Mouse (Mus musculus): ENCODE measurements at regions not wholly inside any gene's neighbourhood (a gene's known extent, or its start where the extent isn't known, plus 50 kb on each side); places are given as distances from the start of the nearest gene placed in this dataset.

DNA sequence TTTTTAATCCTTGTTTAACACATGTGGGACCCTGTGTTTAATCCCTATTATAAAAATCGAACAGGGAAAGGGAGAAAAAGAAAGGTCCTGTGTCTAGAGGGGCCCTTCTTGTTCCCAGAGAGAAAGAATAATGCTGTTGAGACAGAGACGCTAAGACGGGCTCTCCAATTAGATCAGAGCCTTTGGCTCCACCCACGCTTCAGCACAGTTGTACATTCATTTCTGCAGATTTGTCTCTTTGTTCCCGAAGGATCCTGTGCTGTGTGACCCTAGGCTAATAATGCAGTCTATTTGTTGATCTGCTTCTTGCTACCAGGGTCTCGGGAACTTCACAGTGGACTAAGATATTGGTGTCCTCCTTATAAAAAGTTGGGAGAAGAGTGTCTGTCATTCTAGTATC is 92.0 kb downstream of the Cdc5l start:
- Histone ChIP-seq H3K4me1 (replicated peaks; ENCODE audit: control insufficient read depth, insufficient read depth, low read length) (no peaks in the 10 kb centered on the region), H3K9me3 (ENCODE audit: control insufficient read depth, low read length) (no peaks in the 10 kb centered on the region), H3K4me3 (ENCODE audit: low read depth, low read length) (no peak overlapping the region), H3K9ac (ENCODE audit: low read depth, low read length) (no peak overlapping the region), H3K27me3 (replicated peaks; ENCODE audit: control insufficient read depth, insufficient read depth, low read length) (0 out of 2 replicates have a peak, but pooled peaks cover 4% of the 10 kb centered on the region), H3K36me3 (ENCODE audit: control insufficient read depth, insufficient read depth, low read length) (no peaks in the 10 kb centered on the region), H3K27ac (ENCODE audit: low read depth, low read length) (no peak overlapping the region), H3K4me2 (no peak overlapping the region)
- DNase-seq (ENCODE audit: low spot score) (no peak), ATAC-seq (replicated peaks; ENCODE audit: low FRiP score) (no peak)
- WGBS, result 78% methylated on average over 6 of the region's 6 CpGs

DNA sequence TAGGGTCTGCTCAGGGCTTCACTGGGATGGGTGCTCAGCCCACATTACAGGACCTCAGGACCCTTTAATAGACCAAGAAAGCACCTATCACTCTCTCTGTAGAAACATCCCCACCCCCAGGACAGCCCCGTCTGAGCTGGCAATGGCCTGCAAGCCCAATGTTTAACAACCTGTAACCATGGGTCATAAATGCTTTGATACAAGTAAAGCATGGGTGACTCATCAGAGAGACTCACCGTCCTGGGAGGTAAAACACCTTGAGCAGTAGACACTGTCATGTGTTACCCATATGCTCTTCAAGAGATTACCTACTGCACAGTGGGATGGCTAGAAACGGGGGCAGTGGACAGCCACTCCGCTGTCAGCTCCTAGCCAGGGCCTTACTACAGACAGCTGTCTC is 92.7 kb downstream of the Cdc5l start:
- Histone ChIP-seq H3K27me3 (replicated peaks; ENCODE audit: control insufficient read depth, insufficient read depth, low read length) (0 out of 2 replicates have a peak, but pooled peaks cover 4% of the 10 kb centered on the region), H3K9me3 (ENCODE audit: control insufficient read depth, low read length) (no peaks in the 10 kb centered on the region), H3K36me3 (ENCODE audit: control insufficient read depth, insufficient read depth, low read length) (no peaks in the 10 kb centered on the region), H3K4me2 (no peak overlapping the region), H3K27ac (ENCODE audit: low read depth, low read length) (no peak overlapping the region), H3K4me3 (ENCODE audit: low read depth, low read length) (no peak overlapping the region), H3K9ac (ENCODE audit: low read depth, low read length) (no peak overlapping the region), H3K4me1 (replicated peaks; ENCODE audit: control insufficient read depth, insufficient read depth, low read length) (no peaks in the 10 kb centered on the region)
- ATAC-seq (replicated peaks; ENCODE audit: low FRiP score) (no peak), DNase-seq (ENCODE audit: low spot score) (no peak)
- WGBS, result 82% methylated on average over 4 of the region's 4 CpGs

DNA sequence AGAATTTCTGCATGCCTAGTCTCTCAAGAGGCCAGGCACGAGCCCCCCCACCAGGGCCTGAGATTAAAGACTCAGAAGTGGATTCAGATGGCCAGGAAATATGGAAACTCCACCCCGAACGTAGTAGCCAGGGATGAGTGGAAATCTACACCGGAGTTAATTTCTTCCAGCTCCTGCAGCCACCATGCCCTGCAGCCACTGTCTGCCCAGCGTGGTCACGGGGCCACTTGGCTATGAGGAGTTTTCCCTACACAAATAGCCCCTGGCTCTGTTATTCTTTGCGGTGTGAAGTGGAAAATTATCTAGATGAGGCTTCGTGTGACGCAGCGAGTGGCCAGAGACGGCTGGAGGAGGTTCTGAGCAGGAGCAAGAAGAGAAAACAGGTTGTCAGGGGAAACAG is 94.3 kb downstream of the Cdc5l start:
- Histone ChIP-seq H3K27me3 (replicated peaks; ENCODE audit: control insufficient read depth, insufficient read depth, low read length) (0 out of 2 replicates have a peak, but pooled peaks cover 4% of the 10 kb centered on the region), H3K4me1 (replicated peaks; ENCODE audit: control insufficient read depth, insufficient read depth, low read length) (no peaks in the 10 kb centered on the region), H3K36me3 (ENCODE audit: control insufficient read depth, insufficient read depth, low read length) (no peaks in the 10 kb centered on the region), H3K4me2 (no peak overlapping the region), H3K4me3 (ENCODE audit: low read depth, low read length) (no peak overlapping the region), H3K27ac (ENCODE audit: low read depth, low read length) (no peak overlapping the region), H3K9ac (ENCODE audit: low read depth, low read length) (no peak overlapping the region), H3K9me3 (ENCODE audit: control insufficient read depth, low read length) (no peaks in the 10 kb centered on the region)
- 69% methylated on average over 11 of the region's 11 CpGs for WGBS
- no peak for DNase-seq (ENCODE audit: low spot score)
- ATAC-seq (replicated peaks; ENCODE audit: low FRiP score), result no peak

DNA sequence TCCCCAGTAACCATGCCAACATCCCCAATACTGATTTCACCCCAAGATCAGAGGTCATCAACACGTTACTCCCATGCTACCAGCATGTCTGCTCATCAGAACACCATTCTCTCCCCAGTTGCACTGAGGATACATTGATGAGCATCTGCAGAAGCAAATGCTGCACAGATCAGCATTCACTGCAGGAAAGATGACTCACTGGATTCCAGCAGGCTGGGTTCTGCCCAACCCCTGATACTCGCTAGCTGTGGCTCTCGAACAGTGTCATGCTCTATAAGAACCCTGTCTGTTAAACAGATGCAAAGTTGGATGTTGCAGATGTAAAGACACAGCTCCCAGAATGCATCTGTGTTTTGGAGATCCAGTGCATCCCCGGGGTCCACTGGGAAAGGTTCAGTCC is 95.5 kb downstream of the Cdc5l start:
- WGBS, result 68% methylated on average over 4 of the region's 4 CpGs
- H3K4me1 ChIP-seq (replicated peaks; ENCODE audit: control insufficient read depth, insufficient read depth, low read length), result no peaks in the 10 kb centered on the region
- no peak overlapping the region for H3K9ac ChIP-seq (ENCODE audit: low read depth, low read length)
- H3K27ac ChIP-seq (ENCODE audit: low read depth, low read length), result no peak overlapping the region
- no peak overlapping the region for H3K4me2 ChIP-seq
- 0 out of 2 replicates have a peak, but pooled peaks cover 4% of the 10 kb centered on the region for H3K27me3 ChIP-seq (replicated peaks; ENCODE audit: control insufficient read depth, insufficient read depth, low read length)
- no peak for DNase-seq (ENCODE audit: low spot score)
- no peaks in the 10 kb centered on the region for H3K36me3 ChIP-seq (ENCODE audit: control insufficient read depth, insufficient read depth, low read length)
- H3K4me3 ChIP-seq (ENCODE audit: low read depth, low read length), result no peak overlapping the region
- H3K9me3 ChIP-seq (ENCODE audit: control insufficient read depth, low read length), result no peaks in the 10 kb centered on the region
- ATAC-seq (replicated peaks; ENCODE audit: low FRiP score), result no peak

DNA sequence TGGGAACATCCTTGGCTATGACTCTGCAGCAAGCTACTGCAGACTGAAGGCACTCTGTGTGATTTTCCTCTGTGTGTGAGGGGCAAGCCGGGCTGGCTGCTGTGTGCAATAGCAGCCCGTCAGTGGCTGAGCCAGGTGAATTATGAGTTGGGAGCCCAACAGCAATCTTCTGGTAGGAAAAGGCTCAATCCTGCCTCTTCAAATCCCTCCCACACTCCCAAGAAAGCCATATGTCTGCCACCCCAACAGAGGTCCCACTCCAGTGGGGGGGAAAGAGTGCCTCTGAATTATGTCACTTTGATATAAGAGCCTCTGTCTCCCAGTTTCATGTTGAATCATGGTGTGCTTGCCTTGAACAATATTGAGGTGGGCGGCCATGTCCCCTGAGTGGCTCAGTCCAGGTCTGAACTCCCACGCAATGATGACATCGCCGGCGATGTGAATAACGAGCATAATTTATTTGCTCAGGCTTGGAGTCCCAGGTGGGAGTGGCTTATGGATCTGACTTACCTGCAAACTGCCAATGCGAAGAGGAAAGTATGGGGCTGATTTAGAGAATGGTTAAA is 97.9 kb downstream of the Cdc5l start:
- Histone ChIP-seq H3K27me3 (replicated peaks; ENCODE audit: control insufficient read depth, insufficient read depth, low read length) (0 out of 2 replicates have a peak, but pooled peaks cover 4% of the 10 kb centered on the region), H3K4me3 (ENCODE audit: low read depth, low read length) (no peak overlapping the region), H3K9ac (ENCODE audit: low read depth, low read length) (no peak overlapping the region), H3K36me3 (ENCODE audit: control insufficient read depth, insufficient read depth, low read length) (no peaks in the 10 kb centered on the region), H3K9me3 (ENCODE audit: control insufficient read depth, low read length) (no peaks in the 10 kb centered on the region), H3K4me2 (no peak overlapping the region), H3K27ac (ENCODE audit: low read depth, low read length) (no peak overlapping the region), H3K4me1 (replicated peaks; ENCODE audit: control insufficient read depth, insufficient read depth, low read length) (no peaks in the 10 kb centered on the region)
- DNase-seq (ENCODE audit: low spot score) (no peak), ATAC-seq (replicated peaks; ENCODE audit: low FRiP score) (no peak)
- WGBS, result 80% methylated on average over 9 of the region's 9 CpGs

DNA sequence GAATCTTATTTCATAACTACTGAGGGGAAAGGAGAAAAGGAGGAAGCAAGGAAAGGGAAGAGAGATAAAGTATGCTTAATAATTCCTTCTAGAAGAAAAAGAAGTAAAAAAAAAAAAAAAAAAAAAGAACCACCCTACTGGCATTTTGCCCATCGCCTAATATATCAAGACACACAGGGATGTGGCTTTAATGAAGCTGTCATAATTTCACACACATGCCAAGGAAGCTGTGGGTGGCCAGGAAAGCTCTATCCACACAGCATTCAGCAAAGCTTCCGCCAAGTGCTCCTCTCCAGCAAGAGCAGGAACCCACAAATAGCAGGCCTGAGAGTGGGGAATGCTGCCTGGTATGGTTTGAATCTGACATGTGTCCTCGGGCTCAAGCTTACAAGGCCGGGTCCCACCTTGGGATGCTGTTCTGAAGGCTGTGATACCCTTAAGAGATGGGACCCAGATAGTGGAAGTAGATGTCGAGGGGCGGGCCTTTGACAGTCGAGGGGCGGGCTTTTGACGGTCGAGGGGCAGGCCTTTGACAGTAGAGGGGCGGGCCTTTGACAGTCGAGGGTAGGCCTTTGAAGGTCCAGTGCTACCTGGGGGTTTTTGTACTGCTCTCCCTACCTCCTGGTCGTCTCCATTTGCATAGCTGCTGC is 98.7 kb downstream of the Cdc5l start:
- H3K4me1 ChIP-seq (replicated peaks; ENCODE audit: control insufficient read depth, insufficient read depth, low read length), result no peaks in the 10 kb centered on the region
- H3K27ac ChIP-seq (ENCODE audit: low read depth, low read length), result no peak overlapping the region
- 53% methylated on average over 13 of the region's 13 CpGs for WGBS
- no peak overlapping the region for H3K4me2 ChIP-seq
- H3K9me3 ChIP-seq (ENCODE audit: control insufficient read depth, low read length), result no peaks in the 10 kb centered on the region
- DNase-seq (ENCODE audit: low spot score) (no peak), ATAC-seq (replicated peaks; ENCODE audit: low FRiP score) (no peak)
- no peak overlapping the region for H3K4me3 ChIP-seq (ENCODE audit: low read depth, low read length)
- no peaks in the 10 kb centered on the region for H3K36me3 ChIP-seq (ENCODE audit: control insufficient read depth, insufficient read depth, low read length)
- no peak overlapping the region for H3K9ac ChIP-seq (ENCODE audit: low read depth, low read length)
- H3K27me3 ChIP-seq (replicated peaks; ENCODE audit: control insufficient read depth, insufficient read depth, low read length), result 0 out of 2 replicates have a peak, but pooled peaks cover 4% of the 10 kb centered on the region

DNA sequence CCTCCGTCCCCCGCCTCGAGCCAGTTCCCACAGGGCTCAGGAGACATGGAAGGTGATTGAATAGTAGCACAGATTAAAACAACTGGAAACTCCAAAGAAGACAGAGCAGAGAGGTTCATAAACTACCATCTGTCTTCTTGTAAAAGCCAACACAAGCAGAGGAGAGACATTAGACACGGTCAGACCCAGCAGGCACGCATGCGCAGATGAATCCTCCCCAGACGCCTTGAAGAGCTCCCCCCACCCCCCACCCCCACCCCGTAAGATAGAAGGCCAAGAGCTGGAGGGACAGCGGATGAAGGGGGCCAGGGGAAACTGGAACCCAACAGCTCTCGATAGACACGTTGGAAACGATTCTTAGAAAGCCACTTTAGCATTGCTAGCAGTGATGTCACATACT is 101.2 kb downstream of the Cdc5l start:
- Histone ChIP-seq H3K36me3 (ENCODE audit: control insufficient read depth, insufficient read depth, low read length) (no peaks in the 10 kb centered on the region), H3K4me1 (replicated peaks; ENCODE audit: control insufficient read depth, insufficient read depth, low read length) (no peaks in the 10 kb centered on the region), H3K9ac (ENCODE audit: low read depth, low read length) (no peak overlapping the region), H3K4me3 (ENCODE audit: low read depth, low read length) (no peak overlapping the region), H3K27ac (ENCODE audit: low read depth, low read length) (no peak overlapping the region), H3K9me3 (ENCODE audit: control insufficient read depth, low read length) (no peaks in the 10 kb centered on the region), H3K27me3 (replicated peaks; ENCODE audit: control insufficient read depth, insufficient read depth, low read length) (no peaks in the 10 kb centered on the region), H3K4me2 (no peak overlapping the region)
- ATAC-seq (replicated peaks; ENCODE audit: low FRiP score) (no peak), DNase-seq (ENCODE audit: low spot score) (no peak)
- WGBS, result 78% methylated on average over 12 of the region's 12 CpGs

DNA sequence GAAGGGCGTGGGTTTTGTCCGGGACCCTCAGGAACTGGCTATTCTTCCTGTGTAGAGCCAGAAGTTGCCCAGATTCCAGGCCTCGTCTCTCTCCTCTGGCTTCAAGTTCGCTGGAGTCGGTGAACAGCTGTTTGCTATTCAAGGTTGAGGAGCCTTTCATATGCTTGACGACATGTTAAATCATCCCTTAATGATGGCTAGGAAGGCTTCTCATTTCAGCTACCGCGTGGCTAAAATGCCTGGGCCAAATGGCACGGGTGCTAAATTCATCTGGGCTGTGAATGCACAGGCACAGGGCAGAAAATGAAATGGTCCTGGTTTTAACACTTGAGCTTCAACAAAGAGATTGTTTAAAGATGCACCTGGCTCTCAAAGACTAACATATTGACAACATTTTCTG is 104.3 kb downstream of the Cdc5l start:
- no peaks in the 10 kb centered on the region for H3K4me1 ChIP-seq (replicated peaks; ENCODE audit: control insufficient read depth, insufficient read depth, low read length)
- H3K4me2 ChIP-seq, result no peak overlapping the region
- ATAC-seq (replicated peaks; ENCODE audit: low FRiP score) (no peak), DNase-seq (ENCODE audit: low spot score) (no peak)
- WGBS, result 78% methylated on average over 9 of the region's 9 CpGs
- no peaks in the 10 kb centered on the region for H3K36me3 ChIP-seq (ENCODE audit: control insufficient read depth, insufficient read depth, low read length)
- H3K9me3 ChIP-seq (ENCODE audit: control insufficient read depth, low read length), result no peaks in the 10 kb centered on the region
- no peak overlapping the region for H3K4me3 ChIP-seq (ENCODE audit: low read depth, low read length)
- H3K27ac ChIP-seq (ENCODE audit: low read depth, low read length), result no peak overlapping the region
- H3K9ac ChIP-seq (ENCODE audit: low read depth, low read length), result no peak overlapping the region
- no peaks in the 10 kb centered on the region for H3K27me3 ChIP-seq (replicated peaks; ENCODE audit: control insufficient read depth, insufficient read depth, low read length)

DNA sequence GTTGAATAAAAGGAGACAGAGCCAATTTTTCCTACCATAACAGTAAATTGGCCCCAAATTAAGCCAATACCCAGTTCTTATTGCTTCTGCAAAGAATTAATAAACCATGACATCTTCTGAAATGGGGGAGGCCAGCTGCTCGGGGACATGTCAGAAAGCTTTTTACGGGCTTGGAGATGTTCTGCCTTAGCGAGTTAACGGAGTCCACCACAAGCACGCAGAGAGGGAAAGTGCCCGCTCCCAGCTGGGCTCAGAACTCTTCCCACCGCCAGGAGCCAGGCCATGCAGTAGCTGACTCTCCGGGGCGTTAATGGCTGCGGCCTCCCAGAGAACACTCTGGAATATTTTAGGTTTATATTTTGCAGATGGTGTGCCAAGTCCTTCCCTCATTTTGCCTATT is 106.8 kb downstream of the Cdc5l start:
- Histone ChIP-seq H3K9ac (ENCODE audit: low read depth, low read length) (no peak overlapping the region), H3K27ac (ENCODE audit: low read depth, low read length) (no peak overlapping the region), H3K4me2 (no peak overlapping the region), H3K27me3 (replicated peaks; ENCODE audit: control insufficient read depth, insufficient read depth, low read length) (no peaks in the 10 kb centered on the region), H3K36me3 (ENCODE audit: control insufficient read depth, insufficient read depth, low read length) (no peaks in the 10 kb centered on the region), H3K9me3 (ENCODE audit: control insufficient read depth, low read length) (no peaks in the 10 kb centered on the region), H3K4me3 (ENCODE audit: low read depth, low read length) (no peak overlapping the region), H3K4me1 (replicated peaks; ENCODE audit: control insufficient read depth, insufficient read depth, low read length) (no peaks in the 10 kb centered on the region)
- 74% methylated on average over 10 of the region's 10 CpGs for WGBS
- DNase-seq (ENCODE audit: low spot score) (no peak), ATAC-seq (replicated peaks; ENCODE audit: low FRiP score) (no peak)
